Mouse (Mus musculus) testis, postnatal 14 days (tissue): ENCODE measurements at regions not wholly inside any gene's neighbourhood (a gene's known extent, or its start where the extent isn't known, plus 50 kb on each side); places are given as distances from the start of the nearest gene placed in this dataset.
A peak's percentile ranks its signal among the peaks of the same experiment; 100 is the strongest.

Experiments used
- DNase-seq: peaks from one replicate; pipeline ENCODE4 v3.0.0; 2021; ENCODE audit warnings: low spot score

- DNase-seq, result no peak
Observed at GRCm38 (mm10) chr14:25336875-25337274, 122.1 kb upstream of the Zmiz1 start.

- DNase-seq, result no peak
Observed at GRCm38 (mm10) chr14:25338404-25339051, 120.5 kb upstream of the Zmiz1 start.

- no peak for DNase-seq
Observed at GRCm38 (mm10) chr14:25340845-25341244, 118.1 kb upstream of the Zmiz1 start.

GRCm38 (mm10) chr14:25341848-25342427, 117.0 kb upstream of the Zmiz1 start:
- DNase-seq, result no peak

GRCm38 (mm10) chr14:25342865-25343565, 116.0 kb upstream of the Zmiz1 start:
- no peak for DNase-seq

- peak; percentile 58 for DNase-seq
Observed at GRCm38 (mm10) chr14:25345995-25346394, 113.0 kb upstream of the Zmiz1 start.

GRCm38 (mm10) chr14:25346813-25347610, 112.0 kb upstream of the Zmiz1 start:
- DNase-seq, result no peak

GRCm38 (mm10) chr14:25350282-25350964, 108.6 kb upstream of the Zmiz1 start:
- DNase-seq, result no peak

GRCm38 (mm10) chr14:25353804-25354203, 105.2 kb upstream of the Zmiz1 start:
- peak; percentile 51 for DNase-seq

GRCm38 (mm10) chr14:25354288-25354850, 104.6 kb upstream of the Zmiz1 start:
- no peak for DNase-seq

- DNase-seq, result no peak
Observed at GRCm38 (mm10) chr14:25357805-25358204, 101.2 kb upstream of the Zmiz1 start.

- DNase-seq, result no peak
Observed at GRCm38 (mm10) chr14:25359824-25360294, 99.1 kb upstream of the Zmiz1 start.

GRCm38 (mm10) chr14:25360726-25361125, 98.3 kb upstream of the Zmiz1 start:
- DNase-seq, result no peak

GRCm38 (mm10) chr14:25361129-25361528, 97.9 kb upstream of the Zmiz1 start:
- DNase-seq, result no peak

- DNase-seq, result no peak
Observed at GRCm38 (mm10) chr14:25362771-25363170, 96.2 kb upstream of the Zmiz1 start.

GRCm38 (mm10) chr14:25365226-25365800, 93.7 kb upstream of the Zmiz1 start:
- DNase-seq, result peak; percentile 41

- no peak for DNase-seq
Observed at GRCm38 (mm10) chr14:25366009-25366408, 93.0 kb upstream of the Zmiz1 start.

GRCm38 (mm10) chr14:25370306-25371020, 88.5 kb upstream of the Zmiz1 start:
- DNase-seq, result no peak

- DNase-seq, result no peak
Observed at GRCm38 (mm10) chr14:25371021-25371400, 88.0 kb upstream of the Zmiz1 start.

GRCm38 (mm10) chr14:25371661-25372060, 87.3 kb upstream of the Zmiz1 start:
- DNase-seq, result peak; percentile 77
